In genomic region chr9:75435918-75436317, GRCm38 (mm10) we compare ENCODE assay signal across 8 mouse cellular contexts. TPM values are rescaled to one million over a fixed set of nuclear protein-coding genes. Genes with fewer than 3 reads are reported as not detected.
A peak's percentile ranks its signal among the peaks of the same experiment; 100 is the strongest.
DNase-seq lines count a peak whose midpoint lies in the region; ATAC-seq and TF ChIP-seq lines count a peak whose summit lies in the region.

No protein-coding gene starts in this region.

- TF ChIP-seq CTCF in Patski (IDR thresholded peaks at IDR 0.05) = no peak

- H3K4me2 ChIP-seq in hindbrain, embryonic 12.5 days (replicated peaks) = no peak overlapping the region

- H3K9me3 ChIP-seq in hindbrain, embryonic 12.5 days (replicated peaks) = no peaks in the 10 kb centered on the region

- DNase-seq in Patski (ENCODE audit: low read depth, low spot score) = no peak
- peak; percentile 65 for DNase-seq in cerebellum, adult 9-10 months
- peak; percentile 65 to 77 for DNase-seq in frontal cortex, postnatal 10 days (ENCODE audit: low spot score in 2 of 2)
- peak; percentile 44 for DNase-seq in left cerebral cortex, adult 11 months (ENCODE audit: low spot score)
- peak; percentile 95 for DNase-seq in lung, postnatal 36 days
- peak; percentile 77 for DNase-seq in retina, postnatal 7 days (ENCODE audit: low read depth, low spot score)
- peak; percentile 55 to 72 for DNase-seq in urinary bladder, postnatal 4 days (ENCODE audit: low spot score in 2 of 2)

- WGBS in hindbrain, embryonic 12.5 days = 5% methylated on average over 12 of the region's 12 CpGs

- H3K9ac ChIP-seq in hindbrain, embryonic 12.5 days = no peak overlapping the region

- POLR2A ChIA-PET in Patski (lab: Charles Lee) = interaction anchor here (0.7 to 1.8 kb wide), 4 partner anchors 15 to 26 kb away, joined by 3 to 6 read pairs (median 4); partner anchors contain the start of gene Mapk6

- no peaks in the 10 kb centered on the region for H3K36me3 ChIP-seq in hindbrain, embryonic 12.5 days

- no peak overlapping the region for H3K4me3 ChIP-seq in hindbrain, embryonic 12.5 days

- CTCF ChIA-PET in Patski (lab: Charles Lee) = interaction anchor here (0.9 to 4.4 kb wide), 3 partner anchors 12 to 87 kb away, joined by 3 to 23 read pairs (median 7); no protein-coding TSS in a partner anchor

- in situ Hi-C loops in Patski (cut with MboI; ENCODE audit: low pct_unique_long_range_greater_than_20kb) = loop anchor here (10.0 to 25.0 kb wide), 2 partner anchors 151 to 374 kb away; partner anchors contain the start of gene Myo5a

- no peak overlapping the region; the same call in 1 of the 2 replicates for H3K27ac ChIP-seq in hindbrain, embryonic 12.5 days

- H3K27me3 ChIP-seq in Patski = no peaks in the 10 kb centered on the region
- H3K27me3 ChIP-seq in hindbrain, embryonic 12.5 days = no peaks in the 10 kb centered on the region

- H3K4me1 ChIP-seq in hindbrain, embryonic 12.5 days = peaks cover 9% of the 10 kb centered on the region; the same call in 1 of the 2 replicates

- ATAC-seq in Patski = peak; percentile 93
- peak; percentile 42 for ATAC-seq in hindbrain, embryonic 12.5 days (ENCODE audit: low FRiP score)

RNA-seq across cellular contexts. Expression of gene Leo1, which starts 5.4 kb away (rescaled TPM):
- polyA plus RNA-seq in Patski (2021) = 38.3 TPM
- polyA plus RNA-seq in hindbrain, embryonic 12.5 days (2016; fragmentation: Nextera tagmentation; extraction: Ambion mirVana) = 50.5 and 51.7 TPM in 2 replicates

RNA-seq across cellular contexts. Expression of gene Mapk6, which starts 26.1 kb away (rescaled TPM):
- polyA plus RNA-seq in Patski (2021) = 74.9 TPM
- polyA plus RNA-seq in hindbrain, embryonic 12.5 days (2016; fragmentation: Nextera tagmentation; extraction: Ambion mirVana) = 176 and 183 TPM in 2 replicates
